Comparison of ENCODE assay signal across 7 mouse cellular contexts in genomic region chr5:137770709-137771108, GRCm38 (mm10). TPM values are rescaled to one million over a fixed set of nuclear protein-coding genes. Genes with fewer than 3 reads are reported as not detected.
DNase-seq lines count a peak whose midpoint lies in the region; ATAC-seq and TF ChIP-seq lines count a peak whose summit lies in the region.

No protein-coding gene starts in this region.

- H3K27me3 ChIP-seq in forebrain, embryonic 13.5 days, result no peaks in the 10 kb centered on the region
- no peaks in the 10 kb centered on the region for H3K27me3 ChIP-seq in liver, postnatal 0 days (ENCODE audit: insufficient read depth, low read length)

- TF ChIP-seq EP300 in liver, postnatal 0 days (IDR thresholded peaks at IDR 0.05; ENCODE audit: low read depth), result no peak

- no peaks in the 10 kb centered on the region for H3K36me3 ChIP-seq in forebrain, embryonic 13.5 days (ENCODE audit: poor library complexity, severe bottlenecking)
- H3K36me3 ChIP-seq in liver, postnatal 0 days (replicated peaks; ENCODE audit: insufficient read depth, low read length), result no peaks in the 10 kb centered on the region

- DNase-seq in lung, adult 2 months, result no peak
- no peak for DNase-seq in lung, postnatal 25 days (ENCODE audit: low spot score)
- DNase-seq in WW6 (ENCODE audit: low read depth, low spot score), result peak; percentile 53
- peak; percentile 62 for DNase-seq in liver, postnatal 0 days
- peak; percentile 62 for DNase-seq in thymus, postnatal 4 days
- no peak for DNase-seq in right cerebral cortex, adult 18-20 months

- H3K4me3 ChIP-seq in lung, adult 2 months (replicated peaks; ENCODE audit: extremely low read depth, low read depth, low read length), result no peak overlapping the region
- no peak overlapping the region for H3K4me3 ChIP-seq in forebrain, embryonic 13.5 days
- H3K4me3 ChIP-seq in liver, postnatal 0 days (ENCODE audit: low read depth, low read length), result no peak overlapping the region

- peak; percentile 43; the same call in 1 of the 2 replicates for TF ChIP-seq CTCF in lung, adult 2 months (IDR thresholded peaks at IDR 0.05; ENCODE audit: insufficient read depth, low read length)
- TF ChIP-seq CTCF in liver, postnatal 0 days (IDR thresholded peaks at IDR 0.05; ENCODE audit: low read depth), result peak; percentile 97

- no peak for TF ChIP-seq POLR2A in lung, adult 2 months (IDR thresholded peaks at IDR 0.05; ENCODE audit: borderline replicate concordance, extremely low read depth, low read depth, low read length)

- H3K27ac ChIP-seq in forebrain, embryonic 13.5 days, result no peak overlapping the region
- H3K27ac ChIP-seq in liver, postnatal 0 days (ENCODE audit: low read depth), result no peak overlapping the region

- 43% methylated on average over 2 of the region's 2 CpGs for WGBS in lung, adult 2 months
- 50% methylated on average over 2 of the region's 2 CpGs for WGBS in forebrain, embryonic 13.5 days
- 31% methylated on average over 2 of the region's 2 CpGs for WGBS in liver, postnatal 0 days (ENCODE audit: insufficient replicate concordance)

- ATAC-seq in forebrain, embryonic 13.5 days, result peak; percentile 41; the same call in 1 of the 2 replicates
- peak; percentile 61 for ATAC-seq in liver, postnatal 0 days

- no peak overlapping the region for H3K9ac ChIP-seq in forebrain, embryonic 13.5 days
- no peak overlapping the region for H3K9ac ChIP-seq in liver, postnatal 0 days (replicated peaks)

- no peaks in the 10 kb centered on the region for H3K4me1 ChIP-seq in lung, adult 2 months (ENCODE audit: control insufficient read depth, insufficient read depth, low read length)
- peaks cover 6% of the 10 kb centered on the region; the same call in 1 of the 2 replicates for H3K4me1 ChIP-seq in forebrain, embryonic 13.5 days
- H3K4me1 ChIP-seq in liver, postnatal 0 days (ENCODE audit: insufficient read depth), result no peaks in the 10 kb centered on the region

- H3K4me2 ChIP-seq in forebrain, embryonic 13.5 days, result no peak overlapping the region
- H3K4me2 ChIP-seq in liver, postnatal 0 days (ENCODE audit: low read depth, low read length), result no peak overlapping the region

- H3K9me3 ChIP-seq in forebrain, embryonic 13.5 days (replicated peaks), result no peaks in the 10 kb centered on the region; the same call in 1 of the 2 replicates
- H3K9me3 ChIP-seq in liver, postnatal 0 days (ENCODE audit: low read length), result no peaks in the 10 kb centered on the region

RNA-seq across cellular contexts. Expression of gene Ppp1r35, which starts 7.9 kb away (rescaled TPM):
- polyA plus RNA-seq in lung, adult 2 months (2012; rRNA removed), result 32.7 and 46.7 TPM in 2 replicates
- 38.3 and 45.0 TPM in 2 replicates for polyA plus RNA-seq in forebrain, embryonic 13.5 days (2015; fragmentation: Nextera tagmentation; extraction: Ambion mirVana)
- 13.4 and 18.1 TPM in 2 replicates for polyA plus RNA-seq in liver, postnatal 0 days (2015; fragmentation: Nextera tagmentation; extraction: Ambion mirVana)

RNA-seq across cellular contexts. Expression of gene Mepce, which starts 16.7 kb away (rescaled TPM):
- 43.3 and 44.2 TPM in 2 replicates for polyA plus RNA-seq in lung, adult 2 months (2012; rRNA removed)
- polyA plus RNA-seq in forebrain, embryonic 13.5 days (2015; fragmentation: Nextera tagmentation; extraction: Ambion mirVana), result 10.3 and 12.3 TPM in 2 replicates
- 4.7 and 5.0 TPM in 2 replicates for polyA plus RNA-seq in liver, postnatal 0 days (2015; fragmentation: Nextera tagmentation; extraction: Ambion mirVana)

RNA-seq across cellular contexts. Expression of gene Zcwpw1, which starts 16.9 kb away (rescaled TPM):
- polyA plus RNA-seq in lung, adult 2 months (2012; rRNA removed), result 0.49 and 0.60 TPM in 2 replicates
- polyA plus RNA-seq in forebrain, embryonic 13.5 days (2015; fragmentation: Nextera tagmentation; extraction: Ambion mirVana), result 12.7 and 15.4 TPM in 2 replicates
- 1.5 and 1.9 TPM in 2 replicates for polyA plus RNA-seq in liver, postnatal 0 days (2015; fragmentation: Nextera tagmentation; extraction: Ambion mirVana)

RNA-seq across cellular contexts. Expression of gene Tsc22d4, which starts 25.2 kb away (rescaled TPM):
- 103 and 110 TPM in 2 replicates for polyA plus RNA-seq in lung, adult 2 months (2012; rRNA removed)
- 64.3 and 71.0 TPM in 2 replicates for polyA plus RNA-seq in forebrain, embryonic 13.5 days (2015; fragmentation: Nextera tagmentation; extraction: Ambion mirVana)
- 65.3 and 65.9 TPM in 2 replicates for polyA plus RNA-seq in liver, postnatal 0 days (2015; fragmentation: Nextera tagmentation; extraction: Ambion mirVana)

RNA-seq across cellular contexts. Expression of gene Nyap1, which starts 29.3 kb away (rescaled TPM):
- 2.3 and 2.4 TPM in 2 replicates for polyA plus RNA-seq in lung, adult 2 months (2012; rRNA removed)
- 25.0 and 26.5 TPM in 2 replicates for polyA plus RNA-seq in forebrain, embryonic 13.5 days (2015; fragmentation: Nextera tagmentation; extraction: Ambion mirVana)
- 0.11 and 0.18 TPM in 2 replicates for polyA plus RNA-seq in liver, postnatal 0 days (2015; fragmentation: Nextera tagmentation; extraction: Ambion mirVana)

Comparison
In these comparisons a context has a peak if more than half of its experiments do, and no peak if none do; other contexts are left out.
1. DNase-seq: peak in WW6 (single experiment), liver, postnatal 0 days (single experiment) and thymus, postnatal 4 days (single experiment); none in lung, adult 2 months (single experiment), lung, postnatal 25 days (single experiment) and right cerebral cortex, adult 18-20 months (single experiment).